Mouse (Mus musculus) cerebellum, adult 8-10 months (tissue): ENCODE data around the gene R3hdm1.
"Not testable (repeated sequence)": the region's sequence is repeated elsewhere in the genome, so short reads cannot be mapped to it uniquely, and the experiment has no call there.

ENCODE experiments used
- DNase-seq: peaks from one replicate; pipeline ENCODE4 v3.0.0; 2022

The R3hdm1 gene

DNA sequence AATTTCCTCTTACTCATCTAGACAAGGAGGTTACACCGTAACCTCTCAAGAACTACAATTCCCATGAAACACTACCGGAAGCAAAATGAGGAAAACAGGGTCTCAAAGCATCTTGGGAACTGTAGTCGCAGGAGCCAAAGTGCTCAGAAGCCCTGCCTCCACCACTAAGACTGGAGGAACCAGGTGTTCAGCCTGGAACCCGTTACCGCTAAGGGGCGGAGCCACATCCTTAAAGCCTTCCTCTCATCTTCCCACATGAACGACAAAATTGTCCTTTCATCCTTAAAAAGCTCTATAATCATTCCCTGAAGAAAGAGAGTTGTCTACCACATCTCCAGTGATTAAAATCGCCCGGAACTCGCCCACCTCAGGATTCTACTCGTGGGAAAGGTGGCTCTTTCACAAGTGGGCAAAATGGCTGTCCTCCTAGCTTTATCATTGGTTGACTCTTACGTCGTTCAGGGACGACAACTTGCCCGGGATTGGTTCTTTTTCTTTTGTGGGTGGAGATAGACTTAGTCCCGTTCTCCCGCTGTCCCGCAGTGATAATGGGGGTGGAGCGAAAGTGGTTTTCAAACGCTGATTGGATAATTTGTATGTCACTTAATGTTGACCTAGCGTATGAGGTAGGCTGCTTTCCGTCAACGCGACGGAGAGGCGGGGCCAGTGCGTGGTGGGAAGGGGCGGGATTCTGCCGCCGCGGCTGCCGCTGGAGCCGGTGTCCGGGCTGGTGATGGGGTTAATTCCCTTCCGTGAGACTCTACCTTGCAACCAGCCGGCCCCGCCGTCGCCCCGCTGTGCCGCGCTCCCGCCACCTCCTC lies at the start of gene R3hdm1, which contains the start of gene Zranb3:
Gene R3hdm1, plus strand, starts transcription at position 661 of the 821 bp plus-strand sequence.
Gene Zranb3, minus strand, starts transcription at position 407 of the 821 bp plus-strand sequence.
- peak; percentile 98 for DNase-seq

DNA sequence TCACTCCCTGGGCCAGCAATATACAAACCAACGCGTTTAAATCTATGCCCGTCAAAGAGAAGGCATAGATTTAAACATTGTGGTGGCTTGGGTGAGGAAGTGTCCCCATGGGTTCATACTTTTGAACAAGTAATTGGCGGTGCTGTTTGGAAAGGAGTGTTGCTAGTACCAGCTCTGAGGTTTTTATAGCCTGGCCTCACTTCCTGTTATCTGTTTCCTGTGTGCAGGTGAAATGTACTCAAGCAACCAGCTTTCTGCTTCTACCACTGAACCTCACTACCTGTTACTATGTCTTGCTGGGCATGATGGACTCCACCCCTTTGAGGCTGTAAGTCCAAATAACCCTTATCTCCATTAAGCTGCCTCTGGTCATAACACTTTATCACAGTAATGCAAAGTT lies 45.8 kb upstream of the R3hdm1 start:
- no peak for DNase-seq

DNA sequence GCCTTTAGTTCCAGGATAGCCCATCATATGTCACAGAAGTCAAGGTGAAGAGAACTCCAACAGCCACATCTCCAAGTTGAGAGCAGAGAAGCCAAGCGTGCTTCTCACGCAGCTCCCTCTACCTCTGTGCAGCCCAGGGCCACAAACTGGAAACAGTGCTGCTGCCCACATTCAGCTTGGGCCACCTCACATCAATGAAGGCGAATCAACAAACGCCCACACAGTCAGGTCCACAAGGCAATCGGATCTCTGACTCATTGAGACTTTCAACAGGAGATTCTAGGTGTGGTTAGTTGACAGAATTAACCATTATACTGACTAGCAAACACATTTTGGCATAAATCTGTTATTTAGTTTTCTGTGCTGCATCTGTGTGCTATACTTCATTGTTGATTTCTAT lies 44.5 kb upstream of the R3hdm1 start:
- no peak for DNase-seq

DNA sequence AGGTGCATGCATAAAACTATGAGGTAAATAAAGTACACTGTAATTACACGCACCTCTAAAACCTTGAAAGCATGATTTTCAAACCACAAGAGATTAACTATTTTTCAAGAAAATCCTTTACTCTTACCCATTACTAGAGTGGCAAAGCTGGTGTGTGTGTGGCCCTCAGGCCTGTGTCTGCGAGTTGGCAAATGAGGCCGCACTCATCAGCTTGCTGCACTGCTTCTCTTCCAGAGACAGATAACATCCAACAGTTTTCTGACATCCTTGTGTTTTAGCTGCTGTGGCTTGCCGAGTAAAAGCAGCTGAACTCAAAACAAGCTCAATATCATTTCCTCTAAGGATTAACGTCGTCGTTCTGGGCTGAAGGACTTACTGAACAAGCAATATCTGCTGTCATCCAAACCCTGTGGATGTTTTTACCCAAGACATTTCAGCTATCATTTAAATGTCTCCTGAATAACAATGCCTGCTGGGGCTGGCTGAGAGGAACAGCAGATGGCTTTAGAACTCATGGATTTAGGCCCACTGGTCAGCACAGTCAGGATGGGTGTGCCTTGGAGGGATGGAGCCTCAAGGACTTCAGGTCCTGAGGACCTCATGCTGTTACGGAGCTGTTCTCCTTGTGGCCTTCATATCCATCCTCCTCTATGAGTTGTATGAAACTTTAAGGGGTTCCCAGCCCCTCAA lies 42.3 kb upstream of the R3hdm1 start:
- peak; percentile 3 for DNase-seq

DNA sequence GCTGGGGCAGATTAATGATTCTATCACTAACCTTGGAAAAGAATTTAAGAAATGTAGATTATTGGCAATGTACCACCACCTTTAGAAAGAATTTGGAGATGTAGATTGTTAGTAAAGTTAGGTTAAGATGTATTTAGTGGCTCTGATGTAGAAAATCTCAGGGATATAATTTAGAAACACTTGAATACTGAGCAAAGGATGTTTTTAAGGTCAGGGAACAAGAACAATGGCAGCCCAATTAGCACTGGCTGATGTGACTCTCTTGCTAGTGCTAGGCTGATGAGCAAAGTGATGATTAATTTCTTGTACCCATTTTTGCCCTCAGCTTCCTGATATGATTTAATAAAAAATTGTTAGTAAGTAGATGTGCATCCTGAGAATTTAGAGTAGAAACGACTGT lies 41.7 kb upstream of the R3hdm1 start:
- DNase-seq, result no peak

DNA sequence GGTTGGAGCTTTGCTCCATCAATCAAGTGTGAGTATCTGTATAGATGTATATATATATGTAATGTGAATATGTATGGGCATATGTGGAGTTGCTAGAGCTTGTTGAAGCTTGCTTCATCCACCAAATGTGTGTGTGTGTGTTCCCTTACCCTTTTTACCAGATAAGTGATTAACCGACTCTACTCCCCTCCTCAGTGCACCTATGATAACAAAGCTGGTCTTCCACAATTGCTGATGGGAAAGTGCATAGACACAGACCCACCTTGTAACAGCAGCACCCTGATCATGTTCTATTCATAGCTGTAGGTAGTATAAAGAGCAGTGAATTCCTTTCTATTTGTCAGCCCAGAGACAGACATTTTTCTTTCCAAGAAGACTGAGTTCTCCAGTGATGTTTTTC lies 40.9 kb upstream of the R3hdm1 start:
- DNase-seq, result no peak

DNA sequence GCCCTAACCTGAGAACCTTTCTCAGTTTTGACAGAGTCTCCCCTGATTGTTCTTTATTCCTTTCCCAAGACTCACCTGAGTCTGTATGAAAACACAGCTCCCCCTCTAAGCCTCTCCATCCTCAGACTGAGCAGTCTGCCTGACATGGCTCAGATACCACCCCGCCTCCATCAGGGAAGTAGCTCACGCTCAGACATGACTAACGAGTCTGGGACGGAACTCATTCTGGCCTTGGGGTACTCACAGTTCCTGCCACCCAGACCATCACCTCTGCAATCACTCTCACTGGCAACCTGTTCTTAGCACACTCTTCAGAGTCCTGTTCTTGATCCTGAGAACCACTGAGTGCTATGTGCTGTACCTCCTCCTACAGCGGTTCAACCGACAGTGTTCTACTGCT lies 38.4 kb upstream of the R3hdm1 start:
- no peak for DNase-seq

DNA sequence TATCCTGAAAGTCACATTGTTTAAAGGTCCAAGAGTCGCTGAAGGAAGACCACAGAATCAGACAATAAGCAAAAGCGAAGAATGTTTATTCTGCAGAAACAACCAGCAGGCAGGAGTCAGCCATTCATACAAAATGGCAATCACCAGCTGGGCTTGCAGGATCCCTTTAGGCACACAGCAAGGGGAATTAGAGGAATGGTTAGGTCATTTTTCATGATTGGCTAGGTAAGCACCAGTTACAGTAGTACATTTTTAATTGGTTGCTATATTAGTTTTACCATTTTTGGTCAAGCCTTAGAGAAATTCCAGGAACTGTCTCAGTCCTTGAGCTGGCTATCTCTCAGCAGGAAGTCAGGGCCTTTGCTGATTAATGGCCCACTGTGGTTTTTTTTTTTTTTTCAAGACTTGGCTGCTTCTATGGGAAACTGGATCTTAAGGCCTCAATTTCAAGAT lies 34.1 kb upstream of the R3hdm1 start:
- DNase-seq, result no peak

DNA sequence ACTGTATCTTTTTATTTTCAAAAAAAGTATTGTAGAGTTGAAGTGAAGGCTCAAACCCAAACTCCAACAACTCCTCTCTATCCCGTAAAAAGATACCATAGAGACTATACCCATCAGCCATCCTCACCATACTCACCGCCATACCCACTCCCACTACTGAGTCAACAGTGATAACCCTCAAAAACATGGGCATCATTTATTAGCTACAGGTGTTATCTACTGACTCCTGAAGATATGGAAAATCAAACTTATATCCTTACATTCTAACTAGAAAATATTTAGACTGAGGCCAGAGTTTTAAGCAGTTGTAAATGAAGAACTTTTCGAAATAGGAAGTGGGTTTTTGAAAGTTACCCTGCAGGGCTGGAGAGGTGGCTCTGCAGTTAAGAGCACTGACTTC lies 33.1 kb upstream of the R3hdm1 start:
- no peak for DNase-seq

DNA sequence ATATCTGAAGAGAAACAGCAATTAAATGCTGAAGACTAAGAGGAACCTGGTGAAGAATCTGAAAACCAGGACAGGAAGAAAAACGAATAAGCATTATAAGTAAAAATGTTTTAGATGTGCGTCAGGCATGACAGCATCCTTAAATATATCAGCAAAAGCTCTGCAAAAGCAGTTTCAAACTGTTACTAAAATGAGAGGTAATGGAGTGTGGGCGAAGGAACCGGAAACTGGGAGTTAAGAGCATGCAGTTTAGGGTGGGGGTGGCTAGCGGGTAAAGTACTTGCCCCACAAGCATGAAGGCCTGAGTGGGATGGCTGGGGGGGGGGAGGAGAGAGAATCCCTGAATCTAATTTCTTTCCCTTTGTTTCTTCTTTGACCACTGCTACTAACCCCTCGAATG lies 30.1 kb upstream of the R3hdm1 start:
- DNase-seq, result no peak

DNA sequence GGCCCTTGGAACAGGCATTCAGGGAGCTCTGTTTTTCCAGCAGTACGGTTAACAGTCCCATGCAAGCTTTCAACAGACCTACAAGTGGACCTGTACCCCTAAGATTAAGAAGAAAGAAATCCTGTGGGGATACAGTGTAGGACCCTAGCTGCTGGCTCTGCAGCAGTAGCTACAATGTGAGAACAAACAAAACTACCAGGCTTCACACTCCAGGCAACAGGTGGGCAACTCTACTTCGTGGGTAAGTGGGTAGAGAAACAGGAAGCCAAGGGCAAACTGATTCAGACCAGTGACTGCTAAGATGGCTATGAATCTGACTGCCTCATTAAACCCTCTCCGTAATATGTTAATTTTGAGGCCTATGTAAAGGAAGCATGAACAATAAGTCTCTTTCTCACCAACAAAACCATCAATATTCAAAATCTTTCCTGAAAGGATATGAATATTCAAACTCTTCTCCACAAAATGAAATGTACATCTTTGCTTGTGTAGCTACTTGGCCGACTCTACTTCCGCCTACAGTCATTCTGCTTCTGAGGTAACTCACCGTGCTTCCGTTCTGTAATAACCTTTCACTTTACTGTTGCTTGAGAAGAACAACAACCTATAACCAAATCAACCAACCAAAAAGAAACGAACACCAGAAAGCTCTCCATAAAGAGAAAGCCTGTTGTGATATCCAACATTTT lies 26.2 kb upstream of the R3hdm1 start:
- DNase-seq, result no peak

DNA sequence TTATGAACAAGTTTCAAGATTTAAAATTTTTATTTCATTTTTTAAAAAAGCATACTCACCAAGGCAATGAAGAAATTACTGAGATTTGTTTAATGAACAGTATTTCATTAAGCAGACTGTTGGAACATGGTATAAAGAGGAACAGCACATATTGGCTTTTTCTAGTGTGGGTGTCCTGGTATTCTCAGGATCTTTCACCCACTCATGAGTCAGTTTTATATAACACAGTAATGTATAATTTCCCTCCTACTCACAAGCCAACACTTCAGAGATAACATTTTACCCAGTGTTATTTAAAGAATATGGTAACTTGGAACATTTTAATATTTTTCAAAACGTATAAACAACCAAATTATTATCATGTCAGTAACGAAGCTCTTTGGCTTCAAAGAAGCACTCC lies 25.3 kb upstream of the R3hdm1 start:
- no peak for DNase-seq

DNA sequence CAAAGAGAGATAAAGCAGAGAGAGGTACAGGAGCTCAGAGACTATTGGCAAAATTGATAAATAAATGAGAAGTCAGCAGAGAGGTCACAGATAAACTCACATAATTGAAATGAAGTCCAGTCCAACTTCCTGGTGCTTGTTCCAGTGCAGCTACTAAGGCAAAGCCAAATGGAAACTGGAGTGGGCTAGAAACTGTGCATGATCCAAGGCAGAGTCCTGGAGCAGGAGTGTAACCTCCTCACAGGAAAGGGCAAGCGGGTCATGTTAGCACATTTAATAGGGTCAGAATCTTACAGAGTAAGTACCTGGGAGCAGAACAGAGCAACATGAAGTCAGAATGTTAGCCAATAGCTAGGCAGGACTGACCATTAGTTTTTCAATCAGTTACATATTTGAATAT lies 24.5 kb upstream of the R3hdm1 start:
- no peak for DNase-seq

DNA sequence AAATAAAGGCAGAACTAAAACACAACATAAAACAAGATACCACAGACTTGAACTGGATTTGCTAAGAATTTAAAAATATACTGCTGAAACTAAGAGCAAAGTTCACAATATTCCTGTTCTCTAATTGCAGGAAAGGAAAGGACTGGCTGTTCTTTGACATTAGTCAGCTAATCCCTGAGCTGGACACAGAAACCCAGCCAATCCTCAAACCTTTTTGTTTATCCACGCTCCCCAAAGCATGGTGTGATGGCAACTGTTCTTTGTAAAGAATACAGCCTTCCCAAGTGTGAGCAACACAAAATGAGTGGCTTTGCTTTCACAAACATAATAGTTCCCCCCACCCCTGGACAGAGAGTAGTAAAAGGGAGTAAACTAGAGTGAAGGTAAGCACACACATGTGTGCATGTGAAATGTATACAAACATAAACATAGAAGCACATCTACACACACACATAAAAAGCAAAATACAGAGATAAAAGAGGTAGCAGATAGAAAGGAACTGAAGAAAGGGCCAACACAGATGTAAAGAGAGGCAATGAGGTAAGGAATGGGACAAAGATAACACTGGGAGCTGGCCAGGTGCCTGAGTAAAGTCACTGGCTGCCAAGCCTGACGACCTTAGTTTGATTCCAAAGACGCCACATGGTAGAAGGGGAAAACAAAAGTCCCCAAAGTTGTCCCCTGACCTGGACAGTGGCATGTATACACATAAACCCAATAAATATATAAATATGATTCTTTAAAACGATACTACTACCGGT lies 22.0 kb upstream of the R3hdm1 start:
- DNase-seq, result no peak

DNA sequence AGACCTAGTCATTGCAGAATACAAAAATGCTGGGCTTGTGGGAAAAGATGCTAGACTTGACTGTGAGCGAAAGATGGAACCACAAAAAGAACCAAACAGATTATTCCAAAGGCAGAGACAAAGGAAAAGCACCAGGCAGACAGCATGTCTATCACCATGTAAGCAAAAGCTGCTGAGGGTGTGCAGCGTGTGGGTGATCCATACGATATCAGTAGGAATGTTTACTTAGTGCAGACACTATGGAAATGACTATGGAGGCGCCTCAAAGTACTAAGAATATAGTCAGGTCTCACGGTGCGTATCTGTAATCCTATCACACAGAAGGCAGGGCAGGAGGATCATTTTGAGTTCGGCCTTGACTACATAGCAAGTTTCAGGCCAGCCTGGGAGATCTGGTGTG lies 21.2 kb upstream of the R3hdm1 start:
- DNase-seq, result no peak

DNA sequence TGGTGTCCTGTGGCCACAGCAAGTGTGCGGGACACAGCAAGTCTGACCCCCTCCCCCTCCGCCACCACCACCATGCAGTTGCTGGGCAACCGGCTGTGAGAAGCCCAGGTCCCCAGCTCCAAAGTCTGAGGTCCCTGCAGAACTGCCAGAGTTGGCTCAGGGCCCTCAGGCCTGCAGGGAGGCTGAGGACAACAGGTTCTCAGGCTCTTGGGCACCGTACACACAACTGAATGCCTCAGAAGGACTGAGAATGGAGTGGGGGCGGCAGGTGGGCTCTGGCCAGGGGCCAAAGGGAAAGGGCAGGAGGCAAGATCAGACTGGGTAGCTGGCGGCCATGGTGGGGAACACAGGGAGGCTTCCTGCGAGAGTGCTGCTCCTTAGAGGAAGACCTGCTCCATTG lies 20.3 kb upstream of the R3hdm1 start:
- DNase-seq, result no peak

DNA sequence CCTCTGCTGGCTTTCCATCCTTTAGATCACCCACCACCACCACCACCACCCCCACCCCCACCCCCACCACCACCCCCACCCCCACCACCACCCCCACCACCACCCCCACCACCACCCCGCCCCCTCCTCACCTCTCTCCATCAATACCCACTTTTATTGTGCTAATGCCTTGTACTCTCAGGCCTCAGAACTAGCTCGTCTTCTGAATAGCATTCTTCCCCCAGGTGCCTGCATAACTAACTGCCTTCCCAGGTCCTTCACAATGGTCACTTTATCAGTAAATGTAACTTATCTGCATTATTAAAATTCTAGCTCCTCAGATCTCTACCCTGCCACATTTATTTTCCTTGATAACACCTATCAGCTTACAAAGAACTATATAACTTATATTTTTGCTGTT lies 8.4 kb upstream of the R3hdm1 start:
- DNase-seq, result no peak

DNA sequence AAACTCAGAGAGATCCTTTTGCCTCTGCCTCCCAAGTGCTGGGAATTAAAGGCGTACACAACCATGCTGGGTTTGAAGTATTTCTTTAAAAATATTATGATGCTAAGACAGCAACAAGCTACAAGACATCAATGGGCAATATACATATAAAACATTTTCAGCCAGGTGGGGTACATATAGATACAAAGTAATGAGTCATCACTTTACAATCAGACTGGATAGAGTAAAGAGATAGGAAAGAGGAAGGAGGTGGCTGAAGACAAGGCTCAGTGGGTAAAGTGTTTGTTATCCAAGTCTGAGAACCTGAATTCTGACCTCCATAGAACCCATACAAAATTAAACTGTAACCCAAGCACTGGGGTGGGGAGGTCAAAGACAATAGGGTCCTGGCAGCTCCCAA lies 4.8 kb upstream of the R3hdm1 start:
- no peak for DNase-seq

DNA sequence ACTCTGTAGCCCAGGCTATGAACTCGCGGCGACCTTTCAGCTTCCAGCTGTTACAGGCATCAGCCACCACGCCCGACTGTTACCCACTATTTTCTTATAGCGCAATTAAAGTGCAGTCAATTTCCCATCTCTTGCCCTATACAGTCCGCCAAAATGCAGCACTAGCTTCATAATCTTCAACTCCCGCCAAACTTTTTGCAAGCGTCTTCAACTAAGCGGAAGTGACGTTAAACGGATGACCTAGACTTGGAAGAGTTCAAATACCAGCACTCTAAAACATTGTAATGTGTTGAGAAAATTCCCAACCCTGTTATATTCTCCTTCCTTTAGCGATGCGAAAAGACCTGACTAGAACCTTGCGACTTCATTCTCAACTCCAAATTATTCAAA lies 855 bp upstream of the R3hdm1 start:
- DNase-seq, result peak; percentile 72

DNA sequence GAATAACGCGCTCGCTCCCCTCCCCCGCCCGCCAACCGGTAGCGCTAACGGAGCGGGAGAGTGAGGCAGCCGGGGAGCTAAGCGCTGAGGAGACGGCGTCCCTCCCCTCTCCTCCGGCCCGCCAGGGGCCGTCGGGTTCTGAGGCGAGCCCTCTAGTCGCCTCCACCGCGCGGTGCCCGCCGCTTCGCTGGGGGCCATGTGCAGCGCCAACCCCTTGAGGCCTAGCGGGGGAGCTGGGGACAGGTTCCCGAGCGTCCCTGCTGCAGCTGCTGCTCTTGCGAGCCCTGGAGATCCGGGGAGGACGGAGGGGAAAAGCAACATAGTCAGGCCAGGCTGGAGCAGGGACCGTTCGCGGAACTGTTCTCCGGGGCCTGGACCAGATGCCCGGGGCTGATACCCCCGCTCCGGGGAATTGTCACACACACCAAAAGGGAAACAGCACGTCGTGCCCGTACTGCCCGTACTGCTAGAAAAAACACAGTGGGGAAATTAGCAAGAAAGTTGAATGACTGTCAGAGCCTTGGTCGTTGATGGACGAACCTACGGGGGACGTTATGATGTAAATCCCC lies 503 bp downstream of the R3hdm1 start:
- no peak for DNase-seq

DNA sequence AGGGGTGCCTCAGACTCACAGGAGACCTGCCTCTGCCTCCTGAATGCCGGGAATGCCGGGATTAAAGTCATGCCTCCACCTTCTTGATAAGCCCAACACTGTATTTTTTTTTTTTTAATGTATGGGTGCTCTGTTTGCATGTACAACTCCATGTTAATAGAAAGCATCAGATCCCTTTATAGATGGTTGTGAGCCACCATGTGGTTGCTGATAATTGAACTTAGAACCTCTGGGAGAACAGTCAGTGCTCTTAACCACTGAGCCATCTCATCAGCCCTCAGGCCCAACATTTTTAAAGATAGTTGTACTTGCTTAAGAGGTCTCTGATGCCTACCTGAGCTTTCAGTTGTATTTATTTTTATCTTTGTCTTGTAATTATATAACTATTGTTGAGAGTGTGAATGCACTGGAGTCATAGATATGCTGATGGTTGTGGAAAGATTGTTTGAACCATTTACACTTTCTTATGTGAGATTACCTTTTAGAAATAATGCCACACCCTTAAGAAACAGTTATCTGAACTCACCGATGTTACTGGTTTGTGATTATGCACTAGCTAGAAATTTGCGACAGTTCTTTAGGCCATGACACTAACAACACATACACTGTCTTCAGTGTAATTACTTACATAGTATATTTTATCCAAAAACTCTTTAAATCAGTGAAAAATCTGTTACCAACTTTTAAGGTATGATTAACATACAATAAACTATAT lies 18.0 kb downstream of the R3hdm1 start:
- DNase-seq, result no peak

DNA sequence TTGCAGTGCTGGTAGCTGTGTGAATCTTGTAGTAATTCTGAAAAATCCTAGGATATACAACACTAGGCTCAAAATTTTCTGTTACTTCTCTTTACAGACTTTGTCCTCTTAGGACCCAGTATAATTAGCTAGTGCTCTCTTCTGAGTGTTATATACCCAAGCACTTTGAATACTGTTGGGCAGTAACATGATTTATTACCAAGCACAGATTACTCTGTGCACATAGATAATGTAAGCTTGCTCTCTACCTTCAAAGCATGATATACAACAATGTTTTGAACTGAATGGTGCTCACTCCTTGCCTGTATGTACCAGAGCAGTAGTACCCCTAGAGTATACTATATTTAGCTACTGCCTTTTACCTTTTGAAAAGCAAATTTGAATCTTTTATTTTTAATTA lies 33.1 kb downstream of the R3hdm1 start:
- not testable (repeated sequence) for DNase-seq
